ENCODE assay signal across 12 mouse cellular contexts in the genomic region with DNA sequence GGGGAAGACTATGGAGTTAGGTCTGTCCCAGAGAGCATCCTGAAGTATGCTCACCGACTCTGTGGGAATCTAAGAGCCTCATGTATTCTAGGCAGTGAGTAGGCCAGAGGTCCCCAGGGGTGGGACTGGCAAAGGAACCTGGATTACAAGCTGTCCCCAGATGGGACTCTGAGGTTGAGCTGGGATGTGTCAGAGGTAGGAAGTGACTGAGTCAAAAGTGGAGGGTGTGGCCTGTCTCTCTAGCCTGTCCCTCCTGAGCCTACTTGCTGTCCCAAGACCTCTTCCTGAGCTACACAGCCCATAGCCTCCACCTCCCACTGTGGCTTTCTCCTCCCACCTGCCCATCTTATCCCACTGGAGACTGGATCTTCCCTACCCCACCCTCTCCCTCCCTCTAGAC. TPM values are rescaled to one million over a fixed set of nuclear protein-coding genes. Genes with fewer than 3 reads are reported as not detected.
DNase-seq lines count a peak whose midpoint lies in the region; ATAC-seq lines count a peak whose summit lies in the region.
"Had no signal": no experiment of that assay in that cellular context is flagged by ENCODE, and none has a peak within 500 bp of the region (broad histone marks: within the 10 kb centered on the region; RNA-seq: fewer than 3 reads in every experiment).

No protein-coding gene starts in this region.

- peaks cover 33% of the 10 kb centered on the region for H3K4me1 ChIP-seq in heart, embryonic 12.5 days (replicated peaks)
- H3K4me1 ChIP-seq in megakaryocyte, embryonic 14.5 days, result peaks cover 67% of the 10 kb centered on the region
- peaks cover 15% of the 10 kb centered on the region for H3K4me1 ChIP-seq in hindbrain, embryonic 16.5 days (ENCODE audit: control insufficient read depth, insufficient read depth, low read depth, low read length)
- peaks cover 36% of the 10 kb centered on the region for H3K4me1 ChIP-seq in neural tube, embryonic 13.5 days (replicated peaks)

- H3K36me3 ChIP-seq in heart, embryonic 12.5 days, result no peaks in the 10 kb centered on the region
- no peaks in the 10 kb centered on the region for H3K36me3 ChIP-seq in megakaryocyte, embryonic 14.5 days (replicated peaks; ENCODE audit: low read length)
- no peaks in the 10 kb centered on the region for H3K36me3 ChIP-seq in hindbrain, embryonic 16.5 days (ENCODE audit: control insufficient read depth, insufficient read depth, low read length)
- no peaks in the 10 kb centered on the region for H3K36me3 ChIP-seq in neural tube, embryonic 13.5 days
- H3K36me3 ChIP-seq: liver, embryonic 12.5 days; stomach, embryonic 15.5 days had no signal

- H3K4me2 ChIP-seq in heart, embryonic 12.5 days, result peak overlapping the region; percentile 93
- H3K4me2 ChIP-seq in hindbrain, embryonic 16.5 days (ENCODE audit: low read length), result peak overlapping the region; percentile 68
- H3K4me2 ChIP-seq in neural tube, embryonic 13.5 days, result peak overlapping the region; percentile 94

- WGBS in heart, embryonic 12.5 days, result 57% methylated on average over 1 of the region's 1 CpGs
- WGBS in hindbrain, embryonic 16.5 days, result 57% methylated on average over 1 of the region's 1 CpGs
- 58% methylated on average over 1 of the region's 1 CpGs for WGBS in neural tube, embryonic 13.5 days

- ATAC-seq in heart, embryonic 12.5 days (ENCODE audit: insufficient number of reproducible peaks, low FRiP score), result no peak
- ATAC-seq in megakaryocyte, adult 5-6 weeks (ENCODE audit: poor library complexity, severe bottlenecking), result no peak
- ATAC-seq in hindbrain, embryonic 16.5 days, result no peak
- ATAC-seq in neural tube, embryonic 13.5 days (ENCODE audit: low read depth), result no peak
- ATAC-seq: liver, embryonic 12.5 days had no signal

- peak overlapping the region; percentile 67; the same call in 1 of the 2 replicates for H3K4me3 ChIP-seq in heart, embryonic 12.5 days
- peak overlapping the region; percentile 23 for H3K4me3 ChIP-seq in megakaryocyte, embryonic 14.5 days (replicated peaks)
- H3K4me3 ChIP-seq in hindbrain, embryonic 16.5 days (ENCODE audit: low read length), result peak overlapping the region; percentile 63
- H3K4me3 ChIP-seq in neural tube, embryonic 13.5 days, result peak overlapping the region; percentile 57; the same call in 1 of the 2 replicates
- H3K4me3 ChIP-seq: liver, embryonic 12.5 days had no signal

- H3K9ac ChIP-seq in heart, embryonic 12.5 days, result 0 out of 2 replicates have a peak overlapping the region, but pooled peaks have one; percentile 79
- H3K9ac ChIP-seq in hindbrain, embryonic 16.5 days (ENCODE audit: low read depth, low read length), result no peak overlapping the region
- 0 out of 2 replicates have a peak overlapping the region, but pooled peaks have one; percentile 83 for H3K9ac ChIP-seq in neural tube, embryonic 13.5 days
- H3K9ac ChIP-seq: liver, embryonic 12.5 days; stomach, embryonic 15.5 days had no signal

- DNase-seq in heart, postnatal 4 days, result no peak
- DNase-seq in right cerebral cortex, postnatal 36 days (ENCODE audit: low spot score in 2 of 2), result no peak
- DNase-seq: kidney, adult 18-20 months; lung, postnatal 4 days; right cerebral cortex, postnatal 25 days had no signal

- H3K9me3 ChIP-seq in heart, embryonic 12.5 days (replicated peaks), result no peaks in the 10 kb centered on the region
- peaks cover 9% of the 10 kb centered on the region for H3K9me3 ChIP-seq in megakaryocyte, embryonic 14.5 days
- no peaks in the 10 kb centered on the region for H3K9me3 ChIP-seq in hindbrain, embryonic 16.5 days (ENCODE audit: control insufficient read depth, low read length)
- no peaks in the 10 kb centered on the region for H3K9me3 ChIP-seq in neural tube, embryonic 13.5 days
- H3K9me3 ChIP-seq: liver, embryonic 12.5 days; stomach, embryonic 15.5 days had no signal

- H3K27me3 ChIP-seq in heart, embryonic 12.5 days (replicated peaks), result peaks cover 44% of the 10 kb centered on the region
- peaks cover 96% of the 10 kb centered on the region for H3K27me3 ChIP-seq in megakaryocyte, embryonic 14.5 days (replicated peaks)
- H3K27me3 ChIP-seq in hindbrain, embryonic 16.5 days (replicated peaks; ENCODE audit: control insufficient read depth, insufficient read depth, low read length), result 0 out of 2 replicates have a peak, but pooled peaks cover 3% of the 10 kb centered on the region
- H3K27me3 ChIP-seq in neural tube, embryonic 13.5 days, result peaks cover 35% of the 10 kb centered on the region

- no peak overlapping the region for H3K27ac ChIP-seq in heart, embryonic 12.5 days (ENCODE audit: poor library complexity, severe bottlenecking)
- H3K27ac ChIP-seq in hindbrain, embryonic 16.5 days (ENCODE audit: low read depth, low read length), result no peak overlapping the region
- H3K27ac ChIP-seq in neural tube, embryonic 13.5 days (replicated peaks), result no peak overlapping the region
- H3K27ac ChIP-seq: liver, embryonic 12.5 days; stomach, embryonic 15.5 days had no signal

RNA-seq across cellular contexts. Expression of a gene that starts 1.6 kb away (rescaled TPM):
- polyA plus RNA-seq in heart, embryonic 12.5 days (2016; fragmentation: Nextera tagmentation; extraction: Ambion mirVana), result 7.0 and 7.6 TPM in 2 replicates
- total RNA-seq in heart, postnatal 4 days (2021), result 10 to 100 TPM; 28.1 to 28.5 TPM
- 1.1 and 4.5 TPM in 2 replicates for polyA plus RNA-seq in megakaryocyte, embryonic 14.5 days (2012; ENCODE audit: insufficient read depth, low replicate concordance)
- not detected in 2 replicates for total RNA-seq in megakaryocyte, adult 5-6 weeks (2015)
- total RNA-seq in megakaryocyte, adult 5-6 weeks (2017), result not detected in 2 replicates
- 12.0 and 12.5 TPM in 2 replicates for polyA plus RNA-seq in hindbrain, embryonic 16.5 days (2015; fragmentation: Nextera tagmentation; extraction: Ambion mirVana)
- polyA plus RNA-seq in neural tube, embryonic 13.5 days (2015; fragmentation: Nextera tagmentation; extraction: Ambion mirVana), result 3.7 and 4.5 TPM in 2 replicates
- polyA plus RNA-seq: liver, embryonic 12.5 days had no signal

RNA-seq across cellular contexts. Expression of a gene that starts 16.9 kb away (rescaled TPM):
- 0.42 and 1.5 TPM in 2 replicates for polyA plus RNA-seq in heart, embryonic 12.5 days (2016; fragmentation: Nextera tagmentation; extraction: Ambion mirVana)
- total RNA-seq in heart, postnatal 4 days (2021), result 1 to 10 TPM; 2.3 to 3.1 TPM
- 11.0 and 19.7 TPM in 2 replicates for polyA plus RNA-seq in megakaryocyte, embryonic 14.5 days (2012; ENCODE audit: insufficient read depth, low replicate concordance)
- not detected in 2 replicates for total RNA-seq in megakaryocyte, adult 5-6 weeks (2015)
- total RNA-seq in megakaryocyte, adult 5-6 weeks (2017), result 0.44 TPM in 1 of 2 replicates, not detected in the other
- 0.35 and 0.45 TPM in 2 replicates for polyA plus RNA-seq in hindbrain, embryonic 16.5 days (2015; fragmentation: Nextera tagmentation; extraction: Ambion mirVana)
- polyA plus RNA-seq in neural tube, embryonic 13.5 days (2015; fragmentation: Nextera tagmentation; extraction: Ambion mirVana), result 0.84 TPM in 1 of 2 replicates, not detected in the other

RNA-seq across cellular contexts. Expression of a gene that starts 47.4 kb away (rescaled TPM):
- 142 and 147 TPM in 2 replicates for polyA plus RNA-seq in heart, embryonic 12.5 days (2016; fragmentation: Nextera tagmentation; extraction: Ambion mirVana)
- total RNA-seq in heart, postnatal 4 days (2021), result 10 to 100 TPM; 55.8 to 57.1 TPM
- 7.7 and 48.7 TPM in 2 replicates for polyA plus RNA-seq in megakaryocyte, embryonic 14.5 days (2012; ENCODE audit: insufficient read depth, low replicate concordance)
- 50.6 and 60.4 TPM in 2 replicates for total RNA-seq in megakaryocyte, adult 5-6 weeks (2015)
- total RNA-seq in megakaryocyte, adult 5-6 weeks (2017), result 85.1 and 110 TPM in 2 replicates
- polyA plus RNA-seq in hindbrain, embryonic 16.5 days (2015; fragmentation: Nextera tagmentation; extraction: Ambion mirVana), result 153 and 186 TPM in 2 replicates
- polyA plus RNA-seq in neural tube, embryonic 13.5 days (2015; fragmentation: Nextera tagmentation; extraction: Ambion mirVana), result 136 and 148 TPM in 2 replicates
